ENCODE assay signal across 15 mouse cellular contexts in genomic region chr14:99010224-99010919, GRCm38 (mm10). TPM values are rescaled to one million over a fixed set of nuclear protein-coding genes. Genes with fewer than 3 reads are reported as not detected.
DNase-seq lines count a peak whose midpoint lies in the region; ATAC-seq and TF ChIP-seq lines count a peak whose summit lies in the region.
"Had no signal": no experiment of that assay in that cellular context is flagged by ENCODE, and none has a peak within 500 bp of the region (broad histone marks: within the 10 kb centered on the region; RNA-seq: fewer than 3 reads in every experiment).

No protein-coding gene starts in this region.

- peaks cover 24% of the 10 kb centered on the region for H3K4me1 ChIP-seq in heart, embryonic 13.5 days
- peaks cover 6% of the 10 kb centered on the region; the same call in 1 of the 2 replicates for H3K4me1 ChIP-seq in kidney, embryonic 15.5 days
- no peaks in the 10 kb centered on the region for H3K4me1 ChIP-seq in hindbrain, embryonic 13.5 days (replicated peaks)
- H3K4me1 ChIP-seq: forebrain, embryonic 13.5 days; limb, embryonic 10.5 days; neural tube, embryonic 13.5 days had no signal

- H3K4me2 ChIP-seq in heart, embryonic 13.5 days, result peak overlapping the region; percentile 50
- no peak overlapping the region; the same call in 1 of the 2 replicates for H3K4me2 ChIP-seq in kidney, embryonic 15.5 days
- H3K4me2 ChIP-seq in hindbrain, embryonic 13.5 days, result no peak overlapping the region
- H3K4me2 ChIP-seq: forebrain, embryonic 13.5 days; neural tube, embryonic 13.5 days had no signal

- no peaks in the 10 kb centered on the region for H3K9me3 ChIP-seq in heart, embryonic 13.5 days
- H3K9me3 ChIP-seq in kidney, embryonic 15.5 days (replicated peaks), result no peaks in the 10 kb centered on the region
- H3K9me3 ChIP-seq in hindbrain, embryonic 13.5 days, result no peaks in the 10 kb centered on the region
- H3K9me3 ChIP-seq: forebrain, embryonic 13.5 days; limb, embryonic 10.5 days; neural tube, embryonic 13.5 days had no signal

- DNase-seq in gastrocnemius, adult 2 months, result no peak
- no peak for DNase-seq in gastrocnemius, postnatal 25 days
- no peak for DNase-seq in natural killer cell, adult 2 months (ENCODE audit: low spot score in 2 of 2)
- no peak for DNase-seq in c-Kit-positive CD71-positive TER-119-positive erythroid progenitor cells, embryonic 14.5 days (ENCODE audit: low spot score)
- DNase-seq: right cerebral cortex, postnatal 4 days; thymus, adult 2 months had no signal

- H3K36me3 ChIP-seq in heart, embryonic 13.5 days, result no peaks in the 10 kb centered on the region
- no peaks in the 10 kb centered on the region for H3K36me3 ChIP-seq in kidney, embryonic 15.5 days
- H3K36me3 ChIP-seq in hindbrain, embryonic 13.5 days, result no peaks in the 10 kb centered on the region
- H3K36me3 ChIP-seq: limb, embryonic 10.5 days; neural tube, embryonic 13.5 days had no signal

- peak overlapping the region; percentile 20; the same call in 1 of the 2 replicates for H3K27ac ChIP-seq in gastrocnemius, adult 2 months
- peak overlapping the region; percentile 98 for H3K27ac ChIP-seq in heart, embryonic 13.5 days (replicated peaks)
- H3K27ac ChIP-seq in kidney, embryonic 15.5 days, result peak overlapping the region; percentile 78
- no peak overlapping the region for H3K27ac ChIP-seq in hindbrain, embryonic 13.5 days
- H3K27ac ChIP-seq: forebrain, embryonic 13.5 days; limb, embryonic 10.5 days; macrophage; neural tube, embryonic 13.5 days had no signal

- ATAC-seq in common myeloid progenitor, adult 5-6 weeks (replicated peaks; ENCODE audit: low read depth, poor library complexity, severe bottlenecking), result peak; percentile 78
- ATAC-seq in heart, embryonic 13.5 days (ENCODE audit: extremely low read depth, insufficient number of reproducible peaks, low FRiP score, low TSS enrichment), result peak; percentile 42; the same call in 1 of the 2 replicates
- ATAC-seq in kidney, embryonic 15.5 days (replicated peaks; ENCODE audit: low FRiP score), result peak; percentile 50; the same call in 1 of the 2 replicates
- no peak for ATAC-seq in hindbrain, embryonic 13.5 days (ENCODE audit: low FRiP score)
- ATAC-seq: activated CD4-positive, CD25-positive, alpha-beta regulatory T cell, adult 4 months; forebrain, embryonic 13.5 days had no signal

- no peaks in the 10 kb centered on the region for H3K27me3 ChIP-seq in heart, embryonic 13.5 days (replicated peaks)
- no peaks in the 10 kb centered on the region for H3K27me3 ChIP-seq in kidney, embryonic 15.5 days
- H3K27me3 ChIP-seq in hindbrain, embryonic 13.5 days, result no peaks in the 10 kb centered on the region
- H3K27me3 ChIP-seq: forebrain, embryonic 13.5 days; neural tube, embryonic 13.5 days had no signal

- intact Hi-C loops in gastrocnemius, adult 2 months (cut with DNase I), result no loop called here

- 17% methylated on average over 8 of the region's 8 CpGs for WGBS in heart, embryonic 13.5 days
- 47% methylated on average over 8 of the region's 8 CpGs for WGBS in kidney, embryonic 15.5 days
- WGBS in hindbrain, embryonic 13.5 days, result 71% methylated on average over 8 of the region's 8 CpGs

- peak overlapping the region; percentile 61; the same call in 1 of the 2 replicates for H3K9ac ChIP-seq in heart, embryonic 13.5 days
- no peak overlapping the region for H3K9ac ChIP-seq in kidney, embryonic 15.5 days
- H3K9ac ChIP-seq in hindbrain, embryonic 13.5 days, result no peak overlapping the region
- H3K9ac ChIP-seq: forebrain, embryonic 13.5 days; neural tube, embryonic 13.5 days had no signal

- peak overlapping the region; percentile 45 for H3K4me3 ChIP-seq in gastrocnemius, adult 2 months
- no peak overlapping the region for H3K4me3 ChIP-seq in heart, embryonic 13.5 days
- no peak overlapping the region for H3K4me3 ChIP-seq in kidney, embryonic 15.5 days (replicated peaks)
- no peak overlapping the region for H3K4me3 ChIP-seq in hindbrain, embryonic 13.5 days
- H3K4me3 ChIP-seq: forebrain, embryonic 13.5 days; limb, embryonic 10.5 days; neural tube, embryonic 13.5 days had no signal

- TF ChIP-seq CTCF in gastrocnemius, adult 2 months (IDR thresholded peaks at IDR 0.05), result no peak

RNA-seq across cellular contexts. Expression of gene Rpl36a-ps1, which starts 16.3 kb away (rescaled TPM):
- total RNA-seq in gastrocnemius, adult 2 months (2021), result 1 to 10 TPM in 1 of 2 experiments, under 1 TPM in 1; 0.81 to 3.6 TPM
- total RNA-seq in gastrocnemius, postnatal 25 days (2021), result 1 to 10 TPM; 1.5 to 2.7 TPM
- total RNA-seq in common myeloid progenitor, adult 5-6 weeks (2017), result 54.5 and 75.3 TPM in 2 replicates
- polyA plus RNA-seq in heart, embryonic 13.5 days (2015; fragmentation: Nextera tagmentation; extraction: Ambion mirVana), result 0.83 and 0.94 TPM in 2 replicates
- polyA plus RNA-seq in kidney, embryonic 15.5 days (2015; fragmentation: Nextera tagmentation; extraction: Ambion mirVana), result 2.0 and 2.7 TPM in 2 replicates
- polyA plus RNA-seq in hindbrain, embryonic 13.5 days (2015; fragmentation: Nextera tagmentation; extraction: Ambion mirVana), result 0.74 TPM in 1 of 2 replicates, not detected in the other
- polyA plus RNA-seq: neural tube, embryonic 13.5 days; thymus, adult 2 months had no signal

RNA-seq across cellular contexts. Expression of gene Mzt1, which starts 35.6 kb away (rescaled TPM):
- 10 to 100 TPM; 30.8 to 35.6 TPM for total RNA-seq in gastrocnemius, adult 2 months (2021)
- total RNA-seq in gastrocnemius, postnatal 25 days (2021), result 10 to 100 TPM; 24.0 to 24.6 TPM
- total RNA-seq in common myeloid progenitor, adult 5-6 weeks (2017), result 54.3 and 68.8 TPM in 2 replicates
- polyA plus RNA-seq in heart, embryonic 13.5 days (2015; fragmentation: Nextera tagmentation; extraction: Ambion mirVana), result 78.5 and 85.0 TPM in 2 replicates
- 84.8 and 94.3 TPM in 2 replicates for polyA plus RNA-seq in kidney, embryonic 15.5 days (2015; fragmentation: Nextera tagmentation; extraction: Ambion mirVana)
- 125 and 127 TPM in 2 replicates for polyA plus RNA-seq in hindbrain, embryonic 13.5 days (2015; fragmentation: Nextera tagmentation; extraction: Ambion mirVana)

RNA-seq across cellular contexts. Expression of gene Bora, which starts 35.6 kb away (rescaled TPM):
- total RNA-seq in gastrocnemius, adult 2 months (2021), result under 1 TPM; 0.59 to 0.84 TPM
- 1 to 10 TPM in 1 of 2 experiments, under 1 TPM in 1; 0.97 to 1.3 TPM for total RNA-seq in gastrocnemius, postnatal 25 days (2021)
- 54.0 and 62.4 TPM in 2 replicates for total RNA-seq in common myeloid progenitor, adult 5-6 weeks (2017)
- polyA plus RNA-seq in heart, embryonic 13.5 days (2015; fragmentation: Nextera tagmentation; extraction: Ambion mirVana), result 40.9 and 44.2 TPM in 2 replicates
- polyA plus RNA-seq in kidney, embryonic 15.5 days (2015; fragmentation: Nextera tagmentation; extraction: Ambion mirVana), result 82.0 and 84.8 TPM in 2 replicates
- polyA plus RNA-seq in hindbrain, embryonic 13.5 days (2015; fragmentation: Nextera tagmentation; extraction: Ambion mirVana), result 18.7 and 21.5 TPM in 2 replicates

Comparison
In these comparisons a context has a peak if more than half of its experiments do, and no peak if none do; other contexts are left out.
1. RNA of gene Rpl36a-ps1, which starts 16.3 kb away (total RNA-seq): 54.5 to 75.3 TPM in common myeloid progenitor, adult 5-6 weeks; 0.81 to 3.6 TPM in gastrocnemius, adult 2 months and 1.5 to 2.7 TPM in gastrocnemius, postnatal 25 days; every median in the first group is over 10 times any median in the second.
2. RNA of gene Bora, which starts 35.6 kb away (total RNA-seq): 54.0 to 62.4 TPM in common myeloid progenitor, adult 5-6 weeks; 0.97 to 1.3 TPM in gastrocnemius, postnatal 25 days and 0.59 to 0.84 TPM in gastrocnemius, adult 2 months; every median in the first group is over 10 times any median in the second.